Mouse (Mus musculus): ENCODE data around the gene Bex1. TPM values are rescaled to one million over a fixed set of nuclear protein-coding genes. Genes with fewer than 3 reads are reported as not detected.

Bex1 gene
- 1.6 TPM for polyA plus RNA-seq (2015; fragmentation: Illumina TruSeq; extraction: RNeasy Lipid Tissue Mini Kit (QIAGEN cat#74804); ENCODE audit: insufficient read depth, low read depth, low replicate concordance)

DNA sequence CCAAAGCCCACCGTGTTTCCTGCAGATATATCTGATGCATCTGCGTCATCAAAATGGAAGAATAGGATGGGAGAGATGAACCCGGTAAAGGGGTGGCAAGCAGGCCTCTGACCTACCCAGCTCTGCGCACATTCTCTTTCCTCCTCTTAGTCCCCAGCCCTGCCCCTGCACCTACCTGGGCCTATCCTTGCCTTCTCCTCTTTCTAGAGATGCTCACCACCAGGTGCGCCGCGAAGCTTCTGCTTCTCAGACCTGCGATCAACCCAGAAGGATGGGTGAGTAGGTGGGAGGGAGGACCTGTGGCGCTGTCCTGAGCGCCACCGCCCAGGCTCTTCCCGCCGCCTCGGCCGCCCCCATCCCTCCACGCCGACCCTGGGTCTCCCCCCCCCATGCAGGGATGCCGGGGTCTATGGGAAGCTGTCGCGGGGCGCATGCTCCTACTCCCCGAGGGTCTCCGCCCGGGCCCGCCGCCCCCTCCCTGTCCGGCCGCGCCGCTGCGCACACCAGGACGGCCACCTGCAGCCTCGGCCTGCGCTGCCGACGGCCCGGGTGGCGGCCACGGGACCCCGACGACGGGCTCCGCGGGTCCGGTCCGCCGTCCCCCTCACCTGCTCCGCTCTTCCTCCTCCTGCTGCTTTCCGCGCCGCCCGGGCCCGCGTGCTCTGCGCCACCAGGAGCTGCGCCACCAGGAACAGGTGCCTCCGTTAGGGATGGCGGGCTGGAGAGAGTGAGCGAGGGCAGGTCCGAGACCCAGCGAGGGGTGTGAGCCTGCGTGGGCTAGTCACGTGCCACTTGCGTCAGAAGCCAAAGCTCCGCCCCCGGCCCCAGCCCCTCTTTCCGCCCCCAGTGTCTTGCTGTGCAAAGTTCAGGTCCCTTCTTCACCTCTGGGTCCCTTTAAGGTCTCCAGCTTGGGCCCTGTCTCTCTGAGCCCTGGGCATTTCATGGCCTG, at the start of gene Bex1, which contains the start of gene Tceal7:
Gene Bex1 (minus strand): TSS at position 785 of the 949 bp plus-strand sequence.
Gene Tceal7 (plus strand): TSS at position 51 of the 949 bp plus-strand sequence.

DNA sequence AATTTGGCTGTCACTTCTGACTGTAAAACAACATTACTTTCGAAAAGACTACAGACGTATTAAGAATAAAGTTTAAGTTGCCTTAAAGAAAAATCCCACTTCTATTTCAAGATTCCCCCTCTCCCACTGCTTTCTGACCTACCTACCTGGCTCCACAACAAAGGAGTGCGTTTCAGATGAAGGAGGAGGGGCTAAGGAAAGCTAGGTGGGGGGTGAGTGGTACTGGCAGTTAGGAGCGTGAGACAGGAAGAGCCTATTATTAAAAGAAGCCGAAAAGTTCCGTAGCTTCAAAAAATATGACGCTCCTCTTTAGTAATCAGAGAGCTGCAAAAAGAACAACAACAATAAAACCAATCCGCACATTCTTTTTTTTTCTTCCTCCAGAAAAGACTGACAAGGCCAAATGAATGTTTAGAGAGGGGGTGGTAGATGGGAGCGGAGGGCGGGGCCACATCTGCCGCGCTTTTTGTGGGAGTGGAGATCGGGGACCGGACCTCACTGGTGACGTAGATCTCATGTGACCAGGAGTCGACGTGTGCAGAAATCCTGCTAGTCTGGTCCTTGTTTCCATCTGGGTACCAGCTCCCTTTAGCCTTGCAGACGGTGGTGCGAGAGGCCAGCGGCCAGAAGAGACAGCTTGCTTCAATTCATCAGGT, 29.4 kb upstream of the Bex1 start, which contains the start of gene Tceal9:
Gene Tceal9 (plus strand): TSS at position 506 of the 656 bp plus-strand sequence.

GRCm38 (mm10) chrX:136203664-136204066, 11.6 kb downstream of the Bex1 start, which contains the start of gene Tceal5:
Tceal5 (minus strand) TSS chrX:136203876.

DNA sequence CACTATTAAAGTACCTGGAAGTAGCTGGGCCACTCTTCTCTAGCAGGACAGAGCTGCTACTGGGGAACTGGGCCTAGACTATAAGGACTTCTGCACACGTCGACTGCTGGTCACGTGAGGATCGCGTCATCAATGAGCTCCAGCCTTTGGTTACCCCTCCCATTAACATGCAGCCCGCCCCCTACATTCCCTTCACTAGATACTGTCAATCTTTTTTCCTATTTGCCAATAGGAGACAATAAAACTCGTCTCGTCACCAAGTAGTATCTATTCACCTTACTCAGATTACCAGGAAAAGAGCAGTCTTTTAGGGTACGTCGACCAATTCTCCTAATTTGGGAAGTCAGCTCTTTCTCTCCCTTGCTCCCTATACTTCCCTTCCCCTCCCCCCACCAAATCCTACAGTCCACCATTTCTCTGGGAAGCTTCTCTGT, 43.2 kb downstream of the Bex1 start, which contains the start of gene Tceal8:
Gene Tceal8 (minus strand): TSS at position 225 of the 434 bp plus-strand sequence.

Other genes with a start within 250 kb of the Bex1 start
- gene Arxes2, start 221.7 kb downstream of the Bex1 start, polyA plus RNA-seq (2015; fragmentation: Illumina TruSeq; extraction: RNeasy Lipid Tissue Mini Kit (QIAGEN cat#74804); ENCODE audit: insufficient read depth, low read depth, low replicate concordance) = 3.7 TPM
- gene Arxes1, start 182.1 kb downstream of the Bex1 start, polyA plus RNA-seq (2015; fragmentation: Illumina TruSeq; extraction: RNeasy Lipid Tissue Mini Kit (QIAGEN cat#74804); ENCODE audit: insufficient read depth, low read depth, low replicate concordance) = not detected
- gene Bex2, start 147.3 kb downstream of the Bex1 start, polyA plus RNA-seq (2015; fragmentation: Illumina TruSeq; extraction: RNeasy Lipid Tissue Mini Kit (QIAGEN cat#74804); ENCODE audit: insufficient read depth, low read depth, low replicate concordance) = 17.4 TPM
- gene Nxf3, start 130.3 kb downstream of the Bex1 start, polyA plus RNA-seq (2015; fragmentation: Illumina TruSeq; extraction: RNeasy Lipid Tissue Mini Kit (QIAGEN cat#74804); ENCODE audit: insufficient read depth, low read depth, low replicate concordance) = not detected
- gene Bex4, start 76.5 kb downstream of the Bex1 start, polyA plus RNA-seq (2015; fragmentation: Illumina TruSeq; extraction: RNeasy Lipid Tissue Mini Kit (QIAGEN cat#74804); ENCODE audit: insufficient read depth, low read depth, low replicate concordance) = 5.6 TPM
- gene Tceal8, start 43.2 kb downstream of the Bex1 start, polyA plus RNA-seq (2015; fragmentation: Illumina TruSeq; extraction: RNeasy Lipid Tissue Mini Kit (QIAGEN cat#74804); ENCODE audit: insufficient read depth, low read depth, low replicate concordance) = 17.8 TPM
- gene Tceal5, start 11.6 kb downstream of the Bex1 start, polyA plus RNA-seq (2015; fragmentation: Illumina TruSeq; extraction: RNeasy Lipid Tissue Mini Kit (QIAGEN cat#74804); ENCODE audit: insufficient read depth, low read depth, low replicate concordance) = not detected
- gene Tceal7, start 734 bp downstream of the Bex1 start, polyA plus RNA-seq (2015; fragmentation: Illumina TruSeq; extraction: RNeasy Lipid Tissue Mini Kit (QIAGEN cat#74804); ENCODE audit: insufficient read depth, low read depth, low replicate concordance) = not detected
- gene Tceal9, start 29.6 kb upstream of the Bex1 start, polyA plus RNA-seq (2015; fragmentation: Illumina TruSeq; extraction: RNeasy Lipid Tissue Mini Kit (QIAGEN cat#74804); ENCODE audit: insufficient read depth, low read depth, low replicate concordance) = 70.5 TPM
- gene Bex3, start 54.7 kb upstream of the Bex1 start, polyA plus RNA-seq (2015; fragmentation: Illumina TruSeq; extraction: RNeasy Lipid Tissue Mini Kit (QIAGEN cat#74804); ENCODE audit: insufficient read depth, low read depth, low replicate concordance) = 25.5 TPM